Mouse (Mus musculus): Measurements from ENCODE around the gene Sncb.

Gene Sncb

DNA sequence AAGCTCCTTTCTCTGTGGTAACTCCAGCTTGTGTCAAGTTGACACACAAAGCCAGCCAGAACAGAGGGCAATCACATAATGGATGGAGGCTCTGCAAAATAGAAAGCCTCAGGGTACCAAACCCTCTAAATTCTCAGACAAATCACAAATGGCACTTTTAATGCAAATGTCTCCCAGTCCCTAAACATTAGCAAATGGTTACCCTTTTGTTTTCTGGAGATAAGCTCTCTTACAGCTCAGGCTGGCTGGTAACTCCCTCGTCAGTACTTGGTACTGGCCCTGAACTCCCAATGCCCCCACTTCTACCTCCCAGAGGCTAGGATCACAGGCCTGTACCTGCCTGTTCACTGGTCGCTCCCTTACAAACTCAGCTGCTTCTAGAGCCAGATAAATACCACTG lies 16.8 kb upstream of the Sncb start:
- DNase-seq (ENCODE audit: low spot score in 2 of 2): no peak

DNA sequence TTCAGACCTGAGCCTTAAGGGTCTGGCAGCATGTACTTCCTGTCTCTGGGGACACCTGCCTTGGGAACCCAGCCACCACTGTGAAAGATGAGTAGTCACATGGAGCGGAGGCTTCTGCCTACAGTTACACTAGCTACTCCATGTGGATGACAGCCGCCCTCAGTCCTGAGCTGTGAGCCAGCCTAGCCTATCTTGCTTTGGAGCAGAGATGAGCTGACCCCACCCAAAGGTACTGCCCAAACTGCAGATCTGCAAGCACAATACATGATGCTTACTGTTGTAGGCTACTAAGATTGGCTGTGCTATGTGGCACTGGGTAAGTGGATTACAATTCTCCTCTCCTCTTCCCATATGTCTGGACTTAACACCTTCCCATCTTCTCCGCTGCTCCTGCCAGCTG lies 14.7 kb upstream of the Sncb start:
- no peak for DNase-seq (ENCODE audit: low spot score in 2 of 2)

DNA sequence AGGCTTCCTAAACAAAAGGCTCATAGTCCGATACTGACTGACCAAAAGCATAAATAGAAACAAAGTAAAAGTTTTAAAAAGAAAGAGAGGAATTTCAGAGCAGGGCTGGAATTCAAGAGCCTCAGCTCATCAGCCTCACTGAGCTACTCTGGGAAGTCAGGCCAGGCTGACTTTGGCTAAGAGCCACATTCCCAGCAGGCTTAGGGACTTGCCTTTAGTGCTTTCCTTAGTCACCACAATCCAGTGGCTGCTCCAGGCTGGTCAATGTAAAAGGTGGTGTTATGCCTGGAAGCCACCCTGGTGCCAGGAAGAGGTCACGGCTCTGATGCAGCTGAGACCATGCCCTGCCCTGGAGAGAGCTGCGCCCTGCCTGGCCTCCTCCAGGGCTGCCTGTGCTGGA lies 14.2 kb upstream of the Sncb start:
- DNase-seq (ENCODE audit: low spot score in 2 of 2): no peak

DNA sequence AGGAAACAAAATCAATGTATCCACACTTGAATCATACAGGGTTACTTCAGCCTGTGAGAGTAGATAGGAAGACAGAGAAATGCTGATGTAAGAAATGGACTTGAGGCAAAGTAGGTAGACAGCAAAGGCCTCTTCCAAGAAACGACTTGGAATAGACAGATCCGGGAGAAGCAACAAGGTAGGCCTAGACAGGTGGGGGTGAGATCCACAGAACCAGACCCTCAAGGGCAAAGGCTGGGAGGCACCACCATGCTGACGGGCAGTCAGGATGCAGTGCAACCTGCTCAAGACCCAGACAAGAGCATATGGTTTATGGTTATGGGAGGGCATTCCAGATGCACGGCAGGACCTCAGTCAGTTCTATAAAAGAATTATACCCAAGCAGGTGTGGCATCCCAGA lies 617 bp upstream of the Sncb start:
- no peak for DNase-seq (ENCODE audit: low spot score in 2 of 2)

DNA sequence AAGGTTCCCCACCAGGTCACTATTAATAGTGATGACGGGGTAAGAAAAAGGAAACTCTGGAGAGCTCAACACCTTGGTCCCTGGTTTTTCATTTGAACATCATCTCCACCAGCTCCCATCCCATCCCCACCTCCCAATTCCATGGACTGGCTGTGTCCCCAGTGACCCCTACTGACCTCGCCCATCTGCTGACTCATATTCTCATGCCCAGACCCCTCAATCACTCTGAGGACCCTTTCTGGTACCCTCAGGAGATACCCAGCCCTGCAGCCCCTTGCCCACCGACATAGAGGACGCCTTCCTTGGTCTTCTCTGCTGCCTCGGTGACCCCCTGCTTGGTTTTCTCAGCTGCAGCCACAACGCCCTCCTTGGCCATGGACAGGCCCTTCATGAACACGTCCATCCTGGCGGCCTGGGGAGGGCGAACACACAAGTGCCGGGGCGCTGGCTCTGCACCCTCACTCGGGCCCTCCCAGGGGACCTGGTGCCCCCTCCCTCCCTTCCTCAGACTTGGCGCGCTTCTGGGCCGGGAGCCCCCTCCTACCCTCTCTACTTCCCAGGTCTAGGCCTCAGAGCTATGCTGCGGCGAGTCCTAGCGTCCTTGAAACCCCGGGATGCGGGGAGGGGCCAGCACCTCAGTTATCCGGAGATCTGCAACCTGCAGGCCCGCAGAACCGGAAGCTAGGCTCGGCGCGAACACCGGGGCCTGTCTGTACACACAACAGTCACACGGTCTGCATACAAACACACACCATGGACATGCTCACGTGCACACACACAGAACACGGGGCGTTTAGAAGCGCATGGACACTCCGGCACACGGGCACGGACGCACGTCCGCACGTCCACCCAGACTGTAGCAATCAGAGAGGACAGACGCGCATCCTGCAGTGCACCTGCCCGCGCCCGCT lies 859 bp downstream of the Sncb start:
- no peak for DNase-seq (ENCODE audit: low spot score in 2 of 2)

DNA sequence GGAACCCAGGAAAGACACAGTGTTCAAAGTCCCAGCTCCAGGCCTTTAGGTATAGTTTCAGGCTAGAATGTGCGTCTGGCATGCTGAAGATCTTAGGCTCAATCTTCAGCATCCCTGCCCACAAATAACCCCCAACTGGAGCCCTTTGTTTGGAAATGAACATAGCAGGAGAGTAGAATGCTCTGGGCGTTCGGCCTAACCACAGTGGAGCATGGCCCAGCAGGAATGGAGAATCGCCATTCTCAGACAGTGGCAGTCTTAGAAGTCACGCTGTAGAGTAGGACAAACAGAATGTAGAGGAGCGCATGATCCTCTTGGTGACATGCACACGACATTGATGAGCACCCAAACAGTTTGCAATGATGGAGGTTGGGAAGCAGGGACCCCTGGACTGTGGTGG lies 5.5 kb downstream of the Sncb start:
- DNase-seq (ENCODE audit: low spot score in 2 of 2): no peak

DNA sequence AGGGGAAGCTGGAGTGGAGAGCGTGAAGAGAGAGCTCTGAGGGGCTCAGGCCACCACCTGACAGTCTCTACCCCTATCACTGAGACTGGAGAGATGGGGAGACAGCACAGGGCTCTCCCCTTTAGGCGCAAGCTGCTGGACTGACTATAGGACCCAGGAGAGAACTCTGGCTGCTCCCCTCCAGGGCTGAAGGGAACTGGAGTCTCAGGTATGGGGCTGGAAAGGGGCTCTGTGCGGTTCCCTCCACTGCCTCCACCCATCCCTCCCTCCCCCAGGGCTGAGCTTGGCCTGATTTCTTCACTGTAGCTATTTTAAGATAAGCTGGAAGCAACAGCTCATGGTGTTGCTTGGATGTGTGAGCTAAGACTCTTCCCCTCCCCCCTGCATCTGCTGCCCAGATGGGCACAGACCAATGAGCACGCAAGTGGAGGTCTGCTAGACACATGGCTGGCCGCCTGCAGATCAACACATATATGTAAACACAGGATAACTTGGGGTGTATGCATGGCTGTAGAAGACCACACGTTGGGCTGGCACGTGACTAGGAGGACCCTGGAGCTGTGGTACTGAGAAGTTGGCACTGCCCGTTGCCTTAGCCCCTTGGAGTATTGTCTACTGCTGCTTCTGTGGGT lies 6.1 kb downstream of the Sncb start:
- DNase-seq (ENCODE audit: low spot score in 2 of 2): peak; percentile 67 to 89

DNA sequence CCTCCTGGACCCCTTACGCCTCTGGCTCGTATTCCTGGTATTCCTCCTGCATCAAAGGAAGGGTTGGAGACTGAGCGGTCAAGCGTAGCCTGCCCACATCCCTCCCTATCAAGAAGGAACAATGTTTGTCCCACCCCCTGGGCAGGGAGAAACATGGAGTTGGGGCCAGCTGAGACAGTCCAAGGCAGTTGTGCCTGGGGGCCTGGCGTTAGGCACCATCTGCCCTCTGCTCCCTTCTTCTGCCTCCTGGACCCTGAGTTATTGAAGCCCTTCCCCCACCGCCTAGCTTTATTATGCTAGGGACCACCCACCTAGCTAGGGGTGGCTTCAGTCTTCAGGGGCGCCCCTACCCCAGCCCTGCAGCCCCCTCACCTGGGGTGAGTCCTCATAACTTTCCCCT lies 6.9 kb downstream of the Sncb start:
- DNase-seq (ENCODE audit: low spot score in 2 of 2): no peak

DNA sequence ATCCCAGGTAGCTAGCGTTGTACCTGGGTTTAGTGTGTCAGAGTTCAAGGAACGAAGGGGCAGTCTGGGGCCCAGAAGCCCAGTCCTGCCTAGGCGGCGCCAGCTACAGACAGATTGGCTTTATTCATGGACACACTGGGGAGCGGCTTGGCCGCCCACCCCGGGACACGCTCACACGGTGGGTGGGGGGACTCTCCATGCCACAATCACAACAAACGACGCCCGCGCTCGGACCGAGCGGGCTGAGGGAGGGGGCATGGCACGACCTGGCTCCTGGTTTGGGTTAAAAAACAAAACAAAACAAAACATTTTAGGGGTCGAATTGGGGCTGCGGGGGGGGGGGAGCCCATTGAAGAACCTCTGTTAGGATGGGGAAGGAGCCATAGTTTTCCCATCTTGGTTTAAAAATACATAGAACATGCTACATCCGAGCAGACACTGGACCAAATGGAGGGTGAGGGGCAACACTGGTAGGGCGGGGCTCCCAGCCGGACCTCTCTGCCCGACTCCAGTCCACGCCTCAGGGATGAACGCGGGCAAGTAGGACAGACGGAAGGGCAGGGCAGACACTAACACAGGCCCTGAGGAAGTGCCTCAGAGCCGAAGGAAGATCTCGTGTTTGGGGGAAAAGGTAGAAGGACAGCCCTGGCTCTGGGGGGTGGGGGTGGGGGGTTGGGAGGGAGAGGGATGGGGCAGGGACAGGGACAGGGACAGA lies 7.5 kb downstream of the Sncb start:
- no peak for DNase-seq (ENCODE audit: low spot score in 2 of 2)

DNA sequence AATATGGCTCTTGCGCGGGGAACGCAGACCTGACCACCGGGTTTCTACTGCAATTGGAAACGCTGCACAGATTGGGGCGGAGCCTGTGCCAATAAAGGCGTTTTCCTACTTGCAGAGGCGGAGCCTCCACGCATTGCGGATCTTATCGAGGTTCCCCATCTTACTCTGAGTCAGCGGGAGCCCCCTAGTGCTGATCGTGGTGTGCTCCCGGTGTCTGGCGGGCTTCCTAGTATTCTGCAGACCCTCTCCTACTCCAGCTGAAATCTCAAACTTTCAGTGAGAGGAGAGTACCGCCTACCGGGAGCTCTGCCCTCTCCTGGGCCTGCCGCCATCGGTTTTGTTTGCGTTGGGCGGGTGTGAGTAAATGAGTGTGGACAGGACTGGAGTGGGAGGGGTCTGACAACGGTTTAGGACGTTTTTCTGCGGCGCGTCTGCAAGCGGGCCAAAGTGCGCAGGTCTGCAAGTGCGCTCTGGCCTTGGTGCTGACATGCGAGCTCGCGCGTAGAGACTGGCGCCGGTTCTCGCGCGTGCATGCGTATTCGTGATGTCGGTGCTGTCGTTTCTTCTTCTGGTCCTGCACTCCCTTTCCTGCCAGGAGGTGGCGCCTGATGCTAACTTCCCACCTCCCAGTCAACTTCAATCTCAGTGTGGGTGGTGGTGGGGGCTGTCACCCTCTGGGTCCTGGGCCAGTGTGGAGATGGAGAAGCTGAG lies 8.2 kb downstream of the Sncb start:
- DNase-seq (ENCODE audit: low spot score in 2 of 2): peak; percentile 86 to 89

DNA sequence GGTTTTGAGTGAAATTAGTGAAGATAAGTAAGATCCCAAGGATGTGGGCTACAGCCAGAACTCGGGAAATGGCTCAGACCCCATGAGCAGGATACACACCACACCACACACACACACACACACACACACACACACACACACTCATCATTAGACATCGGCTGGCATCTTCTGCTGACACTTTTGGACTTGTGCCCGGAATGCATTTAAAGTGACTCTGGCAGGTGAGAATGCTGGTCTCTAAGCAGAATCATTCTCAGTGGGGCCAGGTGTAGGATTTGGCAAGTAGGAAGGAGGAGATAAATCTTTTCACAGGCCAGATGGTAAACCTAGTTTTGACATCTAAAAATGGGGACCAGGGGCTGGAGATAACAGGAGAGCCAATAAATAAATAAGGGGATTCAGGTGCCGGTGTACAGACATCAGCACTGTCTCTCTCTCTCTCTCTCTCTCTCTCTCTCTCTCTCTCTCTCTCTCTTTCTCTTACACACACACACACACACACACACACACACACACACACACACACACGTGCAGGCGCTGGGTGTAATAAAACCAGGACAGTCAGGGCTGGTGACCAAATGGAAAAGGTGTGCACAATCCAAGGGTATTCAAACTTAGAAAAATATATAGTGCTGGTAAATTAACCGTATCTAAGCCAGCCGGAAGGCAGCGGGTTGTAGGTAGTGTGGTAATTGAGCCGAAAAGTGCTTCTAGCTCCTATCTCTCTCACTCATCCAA lies 9.1 kb downstream of the Sncb start:
- DNase-seq (ENCODE audit: low spot score in 2 of 2): no peak

DNA sequence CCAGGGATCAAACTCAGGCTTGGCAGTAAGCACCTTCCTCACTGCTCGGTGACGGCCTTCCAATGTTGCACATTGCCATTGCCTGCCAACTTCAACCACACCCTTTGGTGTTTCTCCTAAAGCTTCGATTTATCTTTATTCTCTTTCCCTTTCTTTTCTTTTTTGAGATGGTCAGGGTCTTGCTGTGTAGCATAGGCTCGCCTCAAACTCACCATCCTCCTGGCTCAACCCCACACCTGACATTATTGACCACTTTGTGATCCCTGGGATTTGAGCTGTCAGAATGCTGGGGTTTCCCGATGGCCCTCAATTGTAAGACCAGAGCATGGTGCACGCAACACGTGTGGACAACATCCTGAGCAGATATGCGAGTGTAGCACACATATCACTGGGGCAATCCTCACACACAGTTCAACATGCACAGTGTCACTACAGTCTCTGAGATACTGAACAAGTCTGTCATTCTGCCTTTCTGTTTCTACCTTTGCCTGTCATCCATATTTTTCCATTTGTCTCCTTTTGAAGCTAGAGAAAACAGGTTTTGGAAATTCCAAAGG lies 10.2 kb downstream of the Sncb start:
- no peak for DNase-seq (ENCODE audit: low spot score in 2 of 2)

DNA sequence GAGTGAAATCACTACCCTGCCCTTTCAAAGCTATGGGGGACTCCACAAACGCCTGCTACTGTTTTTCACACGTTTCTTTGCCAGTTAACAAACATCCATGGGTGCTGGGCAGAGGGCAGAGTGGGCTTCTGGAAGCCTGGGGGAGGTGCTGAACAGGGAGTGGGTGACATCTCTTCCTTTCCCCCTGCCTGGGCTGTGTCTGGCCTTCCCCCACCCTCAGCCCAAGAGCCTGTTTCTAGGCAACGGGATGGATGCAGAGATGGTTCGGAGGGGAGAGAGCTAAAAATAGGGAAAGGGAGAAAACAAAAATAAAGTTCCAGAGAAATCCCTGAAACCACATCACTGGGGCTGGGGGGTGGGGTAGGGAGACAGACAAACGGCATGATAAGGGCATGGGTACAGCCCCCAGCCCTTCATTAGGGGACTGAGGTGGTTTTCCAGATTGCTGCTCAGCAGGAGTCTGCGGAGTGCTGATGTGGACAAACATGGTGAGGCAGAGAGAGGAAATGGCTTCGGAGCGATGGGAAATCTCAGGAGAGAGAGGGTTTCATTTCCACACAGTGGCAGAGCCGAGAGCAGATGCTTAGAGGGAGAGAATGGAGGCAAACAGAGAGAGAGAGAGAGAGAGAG lies 11.1 kb downstream of the Sncb start:
- DNase-seq (ENCODE audit: low spot score in 2 of 2): no peak

DNA sequence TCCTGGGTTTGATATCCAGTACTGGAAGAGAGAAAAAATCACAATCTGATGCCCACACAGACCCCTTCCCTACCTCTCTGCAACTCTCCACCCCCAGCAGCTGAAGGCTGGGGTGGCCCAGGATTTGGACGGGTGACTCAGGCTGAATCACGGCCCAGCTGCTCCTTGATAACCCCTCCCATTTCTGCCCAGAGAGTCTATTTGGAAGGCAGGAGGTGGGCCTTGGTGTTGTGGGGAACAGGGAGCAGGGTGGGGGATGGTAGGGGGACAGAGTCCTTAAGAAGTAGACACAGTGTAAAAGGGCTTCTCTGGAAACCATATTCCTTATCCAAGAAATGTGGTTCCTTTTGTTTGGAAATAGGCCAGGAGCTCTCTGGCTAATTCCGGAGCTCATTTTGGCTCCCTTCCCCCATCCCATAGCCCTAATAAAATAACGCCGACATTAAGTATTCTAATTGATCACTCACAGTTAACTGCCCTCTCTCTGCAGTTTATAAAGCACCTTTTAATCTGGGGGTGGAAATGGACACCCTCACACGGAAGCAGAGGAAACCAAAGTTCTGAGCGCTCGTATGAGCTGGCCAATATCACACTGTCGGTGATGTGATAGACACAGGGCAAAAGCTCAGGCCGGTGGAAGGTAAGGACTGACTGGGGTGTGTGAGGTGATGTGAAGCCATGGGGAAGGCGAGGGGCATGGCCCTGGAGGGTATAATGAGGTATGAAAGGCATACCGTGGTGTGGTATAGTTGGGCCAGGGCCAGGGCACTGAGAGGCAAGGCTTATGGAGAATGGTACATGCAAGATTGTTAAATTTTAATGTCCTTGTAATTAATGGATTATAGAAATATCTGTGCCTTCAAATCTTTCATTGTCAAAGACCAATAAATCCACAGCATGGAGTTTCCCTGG lies 12.0 kb downstream of the Sncb start:
- no peak for DNase-seq (ENCODE audit: low spot score in 2 of 2)

DNA sequence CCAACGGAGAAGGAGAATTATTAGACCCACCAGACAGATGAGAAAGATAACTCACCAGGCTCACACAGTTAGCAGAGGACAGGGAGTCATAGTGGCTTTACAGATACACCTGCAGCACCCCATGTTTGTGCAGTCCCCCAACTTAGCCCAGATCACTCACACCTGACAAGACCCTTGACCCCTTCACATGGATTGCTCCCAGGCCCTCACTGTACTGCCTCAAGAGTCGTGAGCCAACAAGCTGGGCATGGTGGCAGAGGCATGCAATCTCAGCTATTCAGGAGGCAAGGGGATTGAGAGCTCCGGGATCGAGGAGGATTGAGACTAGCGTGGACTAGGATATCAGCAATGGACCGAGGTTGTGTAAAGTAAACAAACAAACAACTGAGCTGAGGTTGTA lies 12.7 kb downstream of the Sncb start:
- no peak for DNase-seq (ENCODE audit: low spot score in 2 of 2)

DNA sequence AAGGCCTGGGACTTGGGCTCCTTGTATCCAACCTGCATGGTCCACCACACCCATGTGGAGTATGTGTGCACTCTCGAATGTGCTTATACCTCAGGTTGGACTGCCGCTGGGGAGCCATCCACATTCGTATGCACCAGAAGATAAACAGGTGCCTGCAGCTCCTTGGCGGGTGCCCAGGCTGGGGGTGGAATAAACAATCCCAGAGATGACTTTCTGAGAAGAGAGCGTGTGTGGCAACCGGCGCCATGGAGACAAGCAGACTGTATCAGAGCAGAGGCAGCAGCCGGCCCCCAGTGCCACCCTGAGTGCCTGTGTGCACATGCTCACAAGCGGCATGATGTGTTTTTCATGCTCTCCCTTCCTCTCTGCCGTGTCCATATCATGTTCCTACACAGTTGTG lies 13.7 kb downstream of the Sncb start:
- peak; percentile 71 to 88 for DNase-seq (ENCODE audit: low spot score in 2 of 2)

DNA sequence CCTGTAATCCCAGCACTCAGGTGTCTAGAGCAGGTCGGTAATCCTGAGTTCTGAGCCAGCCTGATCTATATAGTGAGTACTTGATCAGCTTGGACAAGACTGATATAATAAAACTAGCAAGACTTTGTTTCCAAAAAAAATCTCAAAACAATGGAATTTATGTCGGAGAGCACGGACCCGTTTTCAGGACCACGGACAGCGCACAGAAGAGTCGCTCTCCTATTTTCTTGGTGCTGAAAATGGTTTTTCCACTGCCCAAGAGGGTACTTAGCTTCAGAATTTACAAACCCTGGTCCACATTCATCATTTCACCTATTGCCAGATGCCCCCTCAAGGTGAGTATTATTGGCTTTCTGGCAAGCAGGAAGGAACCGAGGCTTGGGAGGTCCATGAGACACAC lies 15.7 kb downstream of the Sncb start:
- DNase-seq (ENCODE audit: low spot score in 2 of 2): no peak

DNA sequence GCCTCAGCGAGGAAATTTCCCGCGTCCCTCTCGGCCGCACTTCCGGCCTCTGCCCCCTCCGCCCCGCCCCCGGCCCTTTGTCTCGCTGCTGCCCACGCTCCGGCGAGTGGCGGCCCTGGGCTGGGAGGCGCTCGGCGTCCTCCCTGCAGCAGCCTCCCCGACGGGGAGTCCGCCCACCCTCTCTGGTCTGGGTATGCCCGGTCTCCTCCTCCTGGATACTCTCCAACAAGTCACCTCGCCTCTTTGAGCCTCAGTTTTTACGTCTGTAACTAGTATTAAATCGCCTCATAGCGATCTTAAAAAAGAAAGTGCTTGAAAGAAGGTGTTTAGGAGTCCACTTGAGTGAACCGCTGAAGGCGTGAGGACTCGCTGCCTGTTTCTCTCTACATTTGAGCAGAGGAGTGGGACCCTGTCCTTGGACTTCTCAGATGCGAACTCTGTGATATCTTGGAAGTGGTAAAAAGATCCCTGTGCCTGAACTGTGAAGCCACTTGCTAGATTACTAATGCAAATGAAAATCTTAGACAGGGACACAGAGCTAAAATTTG lies 16.5 kb downstream of the Sncb start, which contains the start of gene Gprin1:
Gene Gprin1, minus strand, starts transcription at position 11 of the 548 bp plus-strand sequence.
- no peak for DNase-seq (ENCODE audit: low spot score in 2 of 2)

Measured in frontal cortex, postnatal 10 days (tissue).